Mouse (Mus musculus) CH12.LX (cell line): Measurements from ENCODE around the gene Sptb. TPM values are rescaled to one million over a fixed set of nuclear protein-coding genes. Genes with fewer than 3 reads are reported as not detected.

Experiments
- DNase-seq: peaks from one replicate; pipeline ENCODE4 v3.0.0-alpha.2; 2013; ENCODE audit errors: extremely low read depth
- H3K27ac ChIP-seq: 2 replicates; pipeline ENCODE4 v1.5.1; 2012; ENCODE audit warnings: low read depth, mild to moderate bottlenecking, control low read depth, moderate library complexity; ENCODE audit not compliant: insufficient read depth
- H3K27me3 ChIP-seq: replicated peaks from 2 replicates; pipeline ENCODE3; 2012; ENCODE audit warnings: inconsistent platforms
- H3K36me3 ChIP-seq, 2 experiments: replicated peaks in 1 of 2; 2 replicates each; pipeline versions ENCODE3 to v1.6.1; 2012; ENCODE audit warnings: inconsistent platforms in 1 of 2, low read length in 1 of 2, mild to moderate bottlenecking in 1 of 2, mixed read lengths in 1 of 2, moderate library complexity in 1 of 2; ENCODE audit not compliant: control insufficient read depth in 1 of 2, insufficient read depth in 1 of 2
- H3K4me1 ChIP-seq, 2 experiments: 2 replicates each; pipeline ENCODE4 v1.6.1; 2012; ENCODE audit warnings: inconsistent platforms in 1 of 2, moderate library complexity in 1 of 2; ENCODE audit not compliant: insufficient read depth in 2 of 2, control insufficient read depth in 1 of 2
- H3K4me2 ChIP-seq: 2 replicates; pipeline ENCODE4 v1.6.1; 2012; ENCODE audit warnings: low read depth, mild to moderate bottlenecking, control low read depth; ENCODE audit not compliant: poor library complexity, insufficient read depth, severe bottlenecking
- H3K4me3 ChIP-seq, 3 experiments: fragments of 150-350 bp in 1 of 3; sonication (generic) in 1 of 3; replicated peaks in 1 of 3; 2 replicates each; pipeline versions ENCODE3 to v1.5.1; 2011 to 2012; ENCODE audit warnings: low read depth in 2 of 3, low read length in 2 of 3, mild to moderate bottlenecking in 2 of 3, moderate library complexity in 2 of 3, control low read depth in 1 of 3, improper control_type of control experiment in 1 of 3, inconsistent platforms in 1 of 3, mixed read lengths in 1 of 3; ENCODE audit not compliant: poor library complexity in 1 of 3
- H3K79me2 ChIP-seq: replicated peaks from 2 replicates; pipeline ENCODE4 v1.6.1; 2012; ENCODE audit warnings: mild to moderate bottlenecking, moderate library complexity; ENCODE audit not compliant: control insufficient read depth, poor library complexity, insufficient read depth, severe bottlenecking; ENCODE audit errors: extremely low read depth
- H3K9ac ChIP-seq: 2 replicates; pipeline ENCODE4 v1.6.1; 2012; ENCODE audit warnings: low read depth, mild to moderate bottlenecking, control low read depth, moderate library complexity; ENCODE audit not compliant: insufficient read depth
- H3K9me3 ChIP-seq: replicated peaks from 2 replicates; pipeline ENCODE3; 2012; ENCODE audit warnings: low read length, inconsistent platforms, mixed read lengths
- BHLHE40 ChIP-seq: IDR thresholded peaks from 2 replicates; pipeline ENCODE4 v1.6.1; 2011; ENCODE audit warnings: mild to moderate bottlenecking, low read depth, low read length, improper control_type of control experiment
- CHD2 ChIP-seq: IDR thresholded peaks from 2 replicates; pipeline ENCODE4 v1.6.1; 2011; ENCODE audit warnings: low read length, improper control_type of control experiment
- E2F4 ChIP-seq: IDR thresholded peaks from 2 replicates; pipeline ENCODE4 v1.6.1; 2011; ENCODE audit warnings: low read depth, low read length, improper control_type of control experiment; ENCODE audit not compliant: insufficient replicate concordance
- ELF1 ChIP-seq: IDR thresholded peaks from 2 replicates; pipeline ENCODE4 v1.6.1; 2014; ENCODE audit warnings: low read depth, mild to moderate bottlenecking, inconsistent platforms, low read length, improper control_type of control experiment
- EP300 ChIP-seq: IDR thresholded peaks from 2 replicates; pipeline ENCODE4 v1.6.1; 2011; ENCODE audit warnings: low read length, improper control_type of control experiment
- ETS1 ChIP-seq: conservative IDR thresholded peaks from 2 replicates; pipeline ENCODE4 v1.6.1; 2012; ENCODE audit warnings: low read depth, mild to moderate bottlenecking, inconsistent platforms, low read length, improper control_type of control experiment, moderate library complexity
- HCFC1 ChIP-seq: IDR thresholded peaks from 2 replicates; pipeline ENCODE4 v1.6.1; 2012; ENCODE audit warnings: low read depth, mild to moderate bottlenecking, inconsistent platforms, low read length, improper control_type of control experiment
- IRF4 ChIP-seq: IDR thresholded peaks from 2 replicates; pipeline ENCODE4 v1.6.1; 2014; ENCODE audit warnings: low read depth, mild to moderate bottlenecking, inconsistent platforms, low read length, improper control_type of control experiment
- JUND ChIP-seq: conservative IDR thresholded peaks from 2 replicates; pipeline ENCODE4 v1.6.1; 2011; ENCODE audit warnings: low read depth, low read length, improper control_type of control experiment
- MAFK ChIP-seq: IDR thresholded peaks from 2 replicates; pipeline ENCODE4 v1.6.1; 2011; ENCODE audit warnings: low read length, improper control_type of control experiment; ENCODE audit not compliant: insufficient replicate concordance
- MAX ChIP-seq: IDR thresholded peaks from 2 replicates; pipeline ENCODE4 v1.6.1; 2011; ENCODE audit warnings: low read length, improper control_type of control experiment
- MAZ ChIP-seq: IDR thresholded peaks from 2 replicates; pipeline ENCODE4 v1.6.1; 2012; ENCODE audit warnings: low read depth, mild to moderate bottlenecking, inconsistent platforms, low read length, improper control_type of control experiment, moderate library complexity
- MEF2A ChIP-seq: IDR thresholded peaks from 2 replicates; pipeline ENCODE4 v1.6.1; 2014; ENCODE audit warnings: low read depth, mild to moderate bottlenecking, inconsistent platforms, low read length, improper control_type of control experiment, borderline replicate concordance
- MXI1 ChIP-seq: IDR thresholded peaks from 2 replicates; pipeline ENCODE4 v1.6.1; 2011; ENCODE audit warnings: mild to moderate bottlenecking, low read depth, low read length, improper control_type of control experiment
- MYC ChIP-seq: IDR thresholded peaks from 2 replicates; pipeline ENCODE4 v1.6.1; 2011; ENCODE audit warnings: low read depth, mild to moderate bottlenecking, improper control_type of control experiment, low read length
- NELFE ChIP-seq: IDR thresholded peaks from 2 replicates; pipeline ENCODE4 v1.6.1; 2011; ENCODE audit warnings: low read depth, low read length, improper control_type of control experiment
- NRF1 ChIP-seq: IDR thresholded peaks from 2 replicates; pipeline ENCODE4 v1.6.1; 2014; ENCODE audit warnings: low read depth, mild to moderate bottlenecking, inconsistent platforms, low read length, improper control_type of control experiment, moderate library complexity
- PAX5 ChIP-seq: IDR thresholded peaks from 2 replicates; pipeline ENCODE4 v1.6.1; 2012; ENCODE audit warnings: low read length, inconsistent platforms, mixed read lengths
- POLR2AphosphoS2 ChIP-seq: IDR thresholded peaks from 2 replicates; pipeline ENCODE4 v1.6.1; 2011; ENCODE audit warnings: low read depth, low read length, improper control_type of control experiment
- RAD21 ChIP-seq: IDR thresholded peaks from 2 replicates; pipeline ENCODE4 v1.6.1; 2011; ENCODE audit warnings: low read depth, mild to moderate bottlenecking, low read length, improper control_type of control experiment, moderate library complexity
- SIN3A ChIP-seq: IDR thresholded peaks from 2 replicates; pipeline ENCODE4 v1.6.1; 2012; ENCODE audit warnings: low read length, improper control_type of control experiment, inconsistent platforms
- SMC3 ChIP-seq: IDR thresholded peaks from 2 replicates; pipeline ENCODE4 v1.6.1; 2011; ENCODE audit warnings: low read depth, low read length, improper control_type of control experiment
- TCF12 ChIP-seq: IDR thresholded peaks from 2 replicates; pipeline ENCODE4 v1.6.1; 2014; ENCODE audit warnings: low read depth, mild to moderate bottlenecking, inconsistent platforms, low read length, improper control_type of control experiment
- USF1 ChIP-seq: IDR thresholded peaks from 2 replicates; pipeline ENCODE4 v1.6.1; 2014; ENCODE audit warnings: low read depth, mild to moderate bottlenecking, inconsistent platforms, low read length, improper control_type of control experiment
- dilution Hi-C: fragments of 300-500 bp; cut with MboI; formaldehyde crosslinking; loops from 2 replicates; pipeline ENCODE4 v1.14.3; 2020; ENCODE audit warnings: low sequenced_read_pairs; ENCODE audit not compliant: extremely low pct_unique_long_range_greater_than_20kb, extremely low pct_ligation_motif_present
- in situ Hi-C: fragments of 300-500 bp; cut with MboI; formaldehyde crosslinking; loops from 3 replicates; pipeline ENCODE4 v1.14.3; 2019; ENCODE audit warnings: low sequenced_read_pairs, low pct_ligation_motif_present, low pct_unique_long_range_greater_than_20kb, mixed read lengths
- polyA plus RNA-seq: library from polyadenylated mRNA; unstranded; fragments of >175 nt; gene quantifications from 2 replicates; pipeline ENCODE4 v1.2.1, GENCODE M21; 2012; ENCODE audit warnings: low read depth; ENCODE audit not compliant: insufficient read length
- total RNA-seq, 2 experiments: library from RNA; depleted of rRNA; stranded (reverse); fragments of 300-350 nt in 1 of 2; fragments of >200 nt in 1 of 2; gene quantifications; 2 replicates each; pipeline ENCODE4 v1.2.3; 2012 to 2014

Sptb gene
- total and polyA plus RNA-seq, 3 experiments: 0.03 to 0.04 (median 0.04) TPM

DNA sequence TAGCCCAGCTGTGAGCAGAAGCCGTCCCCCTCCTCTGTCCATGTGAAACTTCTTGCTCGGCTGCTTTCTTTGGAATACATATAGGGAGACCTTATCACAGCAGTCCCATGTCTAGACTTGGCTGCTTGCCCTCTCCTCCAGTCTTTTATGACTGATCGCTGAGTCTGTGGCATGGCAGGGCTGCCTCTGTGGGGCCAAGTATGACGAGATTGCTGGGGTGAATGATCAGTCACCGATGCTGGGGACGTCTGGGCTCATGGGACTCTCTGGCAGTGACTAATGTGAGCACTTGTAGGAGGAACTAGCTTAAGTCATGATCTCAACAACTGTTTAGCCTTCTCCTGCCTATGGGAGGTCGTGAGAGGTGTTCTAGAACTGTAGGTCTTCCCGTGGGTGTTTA lies 158.0 kb downstream of the Sptb start:
- Histone ChIP-seq H3K4me3 (no peak overlapping the region), H3K9me3 (no peaks in the 10 kb centered on the region), H3K79me2 (no peaks in the 10 kb centered on the region), H3K4me1 (peaks cover 17 to 44% of the 10 kb centered on the region in 2 experiments), H3K27ac (peak overlapping the region; percentile 20; the same call in 1 of the 2 replicates), H3K4me2 (peak overlapping the region; percentile 39; the same call in 1 of the 2 replicates), H3K27me3 (no peaks in the 10 kb centered on the region), H3K9ac (no peak overlapping the region), H3K36me3 (no peaks in the 10 kb centered on the region)
- TF ChIP-seq SIN3A: 0 out of 2 replicates have a peak, but pooled peaks have one; percentile 42
- TF ChIP-seq ETS1: peak; percentile 21; the same call in 1 of the 2 replicates
- TF ChIP-seq MEF2A: no peak
- TF ChIP-seq EP300: peak; percentile 27; the same call in 1 of the 2 replicates
- TF ChIP-seq MYC: no peak
- TF ChIP-seq BHLHE40: 0 out of 2 replicates have a peak, but pooled peaks have one; percentile 25
- TF ChIP-seq USF1: no peak
- no peak for TF ChIP-seq RAD21
- no peak for TF ChIP-seq TCF12
- TF ChIP-seq JUND: no peak
- dilution Hi-C loops (no loop called here), in situ Hi-C loops (no loop called here)
- peak; percentile 84 for DNase-seq

DNA sequence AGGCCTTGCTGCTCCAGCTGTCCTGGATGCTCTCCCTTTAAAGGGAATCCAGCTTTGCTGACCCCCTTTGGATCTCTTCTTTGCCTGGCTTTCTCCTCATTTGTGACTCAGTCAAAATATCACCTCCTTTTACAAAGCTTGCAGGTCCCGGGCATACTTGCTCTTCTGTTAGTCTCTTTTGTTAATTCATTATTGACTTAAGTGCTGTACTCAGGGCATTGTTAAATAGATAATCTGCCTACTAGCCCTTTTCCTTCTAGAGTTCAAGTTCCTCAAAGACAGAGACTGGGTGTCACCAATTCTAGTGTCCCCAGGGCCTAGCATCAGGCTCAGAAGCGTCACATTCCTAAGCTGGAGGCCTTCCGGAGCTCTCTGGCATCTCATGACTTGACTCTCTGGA lies 161.1 kb downstream of the Sptb start:
- Histone ChIP-seq H3K79me2 (no peaks in the 10 kb centered on the region), H3K4me2 (no peak overlapping the region), H3K27ac (no peak overlapping the region), H3K36me3 (no peaks in the 10 kb centered on the region), H3K4me1 (peaks cover 18 to 42% of the 10 kb centered on the region in 2 experiments), H3K9me3 (no peaks in the 10 kb centered on the region), H3K9ac (no peak overlapping the region), H3K4me3 (no peak overlapping the region), H3K27me3 (no peaks in the 10 kb centered on the region)
- DNase-seq: no peak
- dilution Hi-C loops: no loop called here
- no peak for TF ChIP-seq E2F4
- no peak for TF ChIP-seq CHD2
- TF ChIP-seq POLR2AphosphoS2: no peak
- TF ChIP-seq PAX5: no peak
- no peak for TF ChIP-seq MXI1
- no peak for TF ChIP-seq IRF4
- no peak for TF ChIP-seq MAFK
- TF ChIP-seq SIN3A: no peak
- no peak for TF ChIP-seq EP300
- no peak for TF ChIP-seq MEF2A
- TF ChIP-seq NRF1: no peak
- TF ChIP-seq SMC3: no peak
- no peak for TF ChIP-seq NELFE
- TF ChIP-seq ETS1: no peak
- TF ChIP-seq MAX: no peak
- no peak for TF ChIP-seq ELF1
- TF ChIP-seq MAZ: no peak
- no peak for TF ChIP-seq HCFC1
- no peak for TF ChIP-seq RAD21
- in situ Hi-C loops: loop anchor here (5.0 kb wide), 1 partner anchor 57 kb away; no protein-coding TSS in a partner anchor
